Mouse (Mus musculus) midbrain, embryonic 14.5 days (tissue): ENCODE data around the gene Ubap1. TPM values are rescaled to one million over a fixed set of nuclear protein-coding genes. Genes with fewer than 3 reads are reported as not detected.

Source experiments
- ATAC-seq: fragments of 200-750 bp; cut with Nextera tagmentation; 2 replicates; pipeline ENCODE4 v1.8.0; 2017; ENCODE audit warnings: moderate number of reproducible peaks, moderate library complexity; ENCODE audit not compliant: low FRiP score, low TSS enrichment
- DNase-seq: peaks from one replicate; pipeline ENCODE4 v3.0.0-alpha.2; 2015
- H3K27ac ChIP-seq: fragments of 300-500 bp; sonication (generic); replicated peaks from 2 replicates; pipeline ENCODE4 v1.5.1; 2014; ENCODE audit warnings: mild to moderate bottlenecking, low read depth, low read length, moderate library complexity
- H3K27me3 ChIP-seq: fragments of 300-500 bp; sonication (generic); 2 replicates; pipeline ENCODE4 v1.6.1; 2014; ENCODE audit warnings: low read length, control low read depth, mixed read lengths; ENCODE audit not compliant: control insufficient read depth, insufficient read depth
- H3K36me3 ChIP-seq: fragments of 300-500 bp; sonication (generic); 2 replicates; pipeline ENCODE4 v1.6.1; 2014; ENCODE audit warnings: low read length, control low read depth; ENCODE audit not compliant: control insufficient read depth, insufficient read depth
- H3K4me1 ChIP-seq: fragments of 300-500 bp; sonication (generic); 2 replicates; pipeline ENCODE4 v1.6.1; 2014; ENCODE audit warnings: mild to moderate bottlenecking, antibody characterized with exemption, low read length, control low read depth; ENCODE audit not compliant: control insufficient read depth, insufficient read depth
- H3K4me2 ChIP-seq: fragments of 300-500 bp; sonication (generic); 2 replicates; pipeline ENCODE4 v1.6.1; 2014; ENCODE audit warnings: mild to moderate bottlenecking, low read length, moderate library complexity
- H3K4me3 ChIP-seq: fragments of 300-500 bp; sonication (generic); replicated peaks from 2 replicates; pipeline ENCODE4 v1.5.1; 2014; ENCODE audit warnings: low read depth, low read length
- H3K9ac ChIP-seq: fragments of 300-500 bp; sonication (generic); replicated peaks from 2 replicates; pipeline ENCODE4 v1.6.1; 2014; ENCODE audit warnings: mild to moderate bottlenecking, low read length, moderate library complexity
- H3K9me3 ChIP-seq: fragments of 300-500 bp; sonication (generic); 2 replicates; pipeline ENCODE4 v1.6.1; 2016; ENCODE audit warnings: low read length, control low read depth, mixed read lengths; ENCODE audit not compliant: control insufficient read depth
- WGBS: fragments of 180-500 bp; shearing (Covaris S2); extraction: QIAGEN DNeasy Blood & Tissue Kit; methylation state at CpG from one replicate; pipeline ENCODE4 v1.1.7; 2014; 5-methylcytosine and 5-hydroxymethylcytosine counted together
- polyA plus RNA-seq: library from polyadenylated mRNA; unstranded; fragments of >200 nt; fragmentation: Nextera tagmentation; extraction: Ambion mirVana; gene quantifications from 2 replicates; pipeline ENCODE4 v1.2.1, GENCODE M21; 2014

The Ubap1 gene
- polyA plus RNA-seq, 1 experiment from 2014 or later: 77.2 TPM

GRCm38 (mm10) chr4:41318267-41318666 is 30.5 kb upstream of the Ubap1 start:
- no peak for ATAC-seq
- Histone ChIP-seq H3K36me3 (no peaks in the 10 kb centered on the region), H3K9me3 (no peaks in the 10 kb centered on the region), H3K9ac (no peak overlapping the region), H3K4me3 (no peak overlapping the region), H3K27me3 (no peaks in the 10 kb centered on the region), H3K27ac (no peak overlapping the region), H3K4me1 (peaks cover 7% of the 10 kb centered on the region), H3K4me2 (no peak overlapping the region)
- 84% methylated on average over 5 of the region's 5 CpGs for WGBS
- no peak for DNase-seq

GRCm38 (mm10) chr4:41320971-41321370 is 27.8 kb upstream of the Ubap1 start:
- no peak for DNase-seq
- no peak for ATAC-seq
- Histone ChIP-seq H3K9me3 (no peaks in the 10 kb centered on the region), H3K27me3 (no peaks in the 10 kb centered on the region), H3K27ac (no peak overlapping the region), H3K9ac (no peak overlapping the region), H3K4me1 (no peaks in the 10 kb centered on the region), H3K4me3 (no peak overlapping the region), H3K4me2 (no peak overlapping the region), H3K36me3 (no peaks in the 10 kb centered on the region)
- WGBS: 77% methylated on average over 4 of the region's 4 CpGs

GRCm38 (mm10) chr4:41326876-41327275 is 21.9 kb upstream of the Ubap1 start:
- Histone ChIP-seq H3K9ac (no peak overlapping the region), H3K27me3 (no peaks in the 10 kb centered on the region), H3K4me3 (no peak overlapping the region), H3K27ac (no peak overlapping the region), H3K36me3 (no peaks in the 10 kb centered on the region), H3K4me2 (no peak overlapping the region), H3K9me3 (no peaks in the 10 kb centered on the region), H3K4me1 (no peaks in the 10 kb centered on the region)
- no peak for ATAC-seq
- no peak for DNase-seq
- WGBS: 95% methylated on average over 6 of the region's 6 CpGs

- Histone ChIP-seq H3K9ac (no peak overlapping the region), H3K4me2 (no peak overlapping the region), H3K4me3 (no peak overlapping the region), H3K4me1 (no peaks in the 10 kb centered on the region), H3K9me3 (no peaks in the 10 kb centered on the region), H3K27ac (no peak overlapping the region), H3K27me3 (no peaks in the 10 kb centered on the region), H3K36me3 (no peaks in the 10 kb centered on the region)
- ATAC-seq (no peak), DNase-seq (no peak)
- 36% methylated on average over 4 of the region's 4 CpGs for WGBS
These were observed 19.3 kb upstream of the Ubap1 start for GRCm38 (mm10) chr4:41329481-41329880.

GRCm38 (mm10) chr4:41331085-41331484 is 17.7 kb upstream of the Ubap1 start:
- no peak overlapping the region for H3K4me2 ChIP-seq
- H3K9me3 ChIP-seq: no peaks in the 10 kb centered on the region
- H3K4me1 ChIP-seq: no peaks in the 10 kb centered on the region
- H3K36me3 ChIP-seq: no peaks in the 10 kb centered on the region
- no peak overlapping the region for H3K4me3 ChIP-seq
- H3K9ac ChIP-seq: no peak overlapping the region
- H3K27ac ChIP-seq: no peak overlapping the region
- H3K27me3 ChIP-seq: no peaks in the 10 kb centered on the region
- DNase-seq (no peak), ATAC-seq (no peak)
- 84% methylated on average over 3 of the region's 3 CpGs for WGBS

GRCm38 (mm10) chr4:41331698-41332421 is 16.9 kb upstream of the Ubap1 start:
- ATAC-seq: no peak
- 86% methylated on average over 9 of the region's 9 CpGs for WGBS
- no peaks in the 10 kb centered on the region for H3K27me3 ChIP-seq
- H3K9me3 ChIP-seq: no peaks in the 10 kb centered on the region
- no peaks in the 10 kb centered on the region for H3K4me1 ChIP-seq
- H3K4me3 ChIP-seq: no peak overlapping the region
- H3K9ac ChIP-seq: no peak overlapping the region
- no peak for DNase-seq
- H3K36me3 ChIP-seq: no peaks in the 10 kb centered on the region
- no peak overlapping the region for H3K27ac ChIP-seq
- no peak overlapping the region for H3K4me2 ChIP-seq

GRCm38 (mm10) chr4:41336546-41336945 is 12.2 kb upstream of the Ubap1 start:
- Histone ChIP-seq H3K9ac (no peak overlapping the region), H3K27ac (no peak overlapping the region), H3K9me3 (no peaks in the 10 kb centered on the region), H3K4me1 (no peaks in the 10 kb centered on the region), H3K4me2 (no peak overlapping the region), H3K4me3 (no peak overlapping the region), H3K27me3 (no peaks in the 10 kb centered on the region), H3K36me3 (no peaks in the 10 kb centered on the region)
- ATAC-seq: no peak
- no peak for DNase-seq

GRCm38 (mm10) chr4:41340912-41341550 is 7.8 kb upstream of the Ubap1 start:
- Histone ChIP-seq H3K27me3 (no peaks in the 10 kb centered on the region), H3K36me3 (no peaks in the 10 kb centered on the region), H3K4me2 (no peak overlapping the region), H3K9me3 (no peaks in the 10 kb centered on the region), H3K4me3 (no peak overlapping the region), H3K4me1 (no peaks in the 10 kb centered on the region), H3K27ac (no peak overlapping the region), H3K9ac (no peak overlapping the region)
- 86% methylated on average over 11 of the region's 11 CpGs for WGBS
- DNase-seq: no peak
- no peak for ATAC-seq

GRCm38 (mm10) chr4:41346011-41346410 is 2.8 kb upstream of the Ubap1 start:
- Histone ChIP-seq H3K4me3 (no peak overlapping the region), H3K36me3 (no peaks in the 10 kb centered on the region), H3K27me3 (no peaks in the 10 kb centered on the region), H3K9ac (no peak overlapping the region), H3K9me3 (no peaks in the 10 kb centered on the region), H3K4me1 (peaks cover 9% of the 10 kb centered on the region), H3K27ac (no peak overlapping the region), H3K4me2 (no peak overlapping the region)
- DNase-seq: no peak
- ATAC-seq: no peak
- 80% methylated on average over 2 of the region's 2 CpGs for WGBS
